Mouse (Mus musculus) heart, postnatal 0 days (tissue): ENCODE results near the gene Rph3al. TPM values are rescaled to one million over a fixed set of nuclear protein-coding genes. Genes with fewer than 3 reads are reported as not detected.

Source experiments
- ATAC-seq: fragments of 200-750 bp; cut with Nextera tagmentation; 2 replicates; pipeline ENCODE4 v1.8.0; 2017; ENCODE audit warnings: low read depth, moderate number of reproducible peaks, moderate library complexity; ENCODE audit not compliant: insufficient read depth
- DNase-seq: peaks from one replicate; pipeline ENCODE4 v3.0.0-alpha.2; 2016; ENCODE audit warnings: low spot score
- H3K27ac ChIP-seq: fragments of 300-500 bp; sonication (generic); 2 replicates; pipeline ENCODE4 v1.5.1; 2014; ENCODE audit warnings: low read depth, mild to moderate bottlenecking
- H3K27me3 ChIP-seq: fragments of 300-500 bp; sonication (generic); 2 replicates; pipeline ENCODE4 v1.6.1; 2014; ENCODE audit warnings: low read length, mixed read lengths; ENCODE audit not compliant: control insufficient read depth, insufficient read depth
- H3K36me3 ChIP-seq: fragments of 300-500 bp; sonication (generic); replicated peaks from 2 replicates; pipeline ENCODE4 v1.6.1; 2014; ENCODE audit warnings: low read length, mixed read lengths; ENCODE audit not compliant: control insufficient read depth, insufficient read depth
- H3K4me1 ChIP-seq: fragments of 300-500 bp; sonication (generic); 2 replicates; pipeline ENCODE4 v1.6.1; 2014; ENCODE audit warnings: antibody characterized with exemption; ENCODE audit not compliant: control insufficient read depth, insufficient read depth
- H3K4me2 ChIP-seq: fragments of 300-500 bp; sonication (generic); 2 replicates; pipeline ENCODE4 v1.6.1; 2014; ENCODE audit warnings: low read depth, mild to moderate bottlenecking, low read length, moderate library complexity
- H3K4me3 ChIP-seq: fragments of 300-500 bp; sonication (generic); 2 replicates; pipeline ENCODE4 v1.5.1; 2014; ENCODE audit warnings: low read depth, low read length
- H3K9ac ChIP-seq: fragments of 300-500 bp; sonication (generic); replicated peaks from 2 replicates; pipeline ENCODE4 v1.6.1; 2014; ENCODE audit warnings: low read depth, low read length, mixed read lengths
- H3K9me3 ChIP-seq: fragments of 300-500 bp; sonication (generic); replicated peaks from 2 replicates; pipeline ENCODE4 v1.6.1; 2016; ENCODE audit warnings: low read length; ENCODE audit not compliant: control insufficient read depth
- CTCF ChIP-seq: IDR thresholded peaks from 2 replicates; pipeline ENCODE4 v1.5.1; 2016; ENCODE audit warnings: antibody characterized with exemption, control low read depth, low read depth
- EP300 ChIP-seq: IDR thresholded peaks from 2 replicates; pipeline ENCODE4 v1.6.1; 2016; ENCODE audit warnings: antibody characterized with exemption, low read depth
- WGBS: fragments of 180-500 bp; shearing (Covaris S2); extraction: QIAGEN DNeasy Blood & Tissue Kit; methylation state at CpG from one replicate; pipeline ENCODE4 v1.1.7; 2014; 5-methylcytosine and 5-hydroxymethylcytosine counted together
- polyA plus RNA-seq: library from polyadenylated mRNA; unstranded; fragments of >200 nt; fragmentation: Nextera tagmentation; extraction: Ambion mirVana; gene quantifications from 2 replicates; pipeline ENCODE4 v1.2.1, GENCODE M21; 2015
- total RNA-seq: library from RNA; depleted of rRNA; stranded (reverse); fragments of >200 nt; gene quantifications from 2 replicates; pipeline ENCODE4 v1.2.3, GENCODE M21; 2014; ENCODE audit warnings: low replicate concordance

Gene Rph3al
- total and polyA plus RNA-seq, 2 experiments from 2014 or later = 15.5 to 15.6 TPM

- Histone ChIP-seq H3K36me3 (no peaks in the 10 kb centered on the region), H3K4me2 (no peak overlapping the region), H3K9ac (no peak overlapping the region), H3K9me3 (no peaks in the 10 kb centered on the region), H3K27me3 (no peaks in the 10 kb centered on the region), H3K4me3 (no peak overlapping the region), H3K27ac (no peak overlapping the region), H3K4me1 (no peaks in the 10 kb centered on the region)
- DNase-seq (no peak), ATAC-seq (no peak)
- TF ChIP-seq CTCF = no peak
- TF ChIP-seq EP300 = no peak
- WGBS = 72% methylated on average over 2 of the region's 2 CpGs
Measured at GRCm38 (mm10) chr11:75893956-75894355, 44.3 kb downstream of the Rph3al start.

- Histone ChIP-seq H3K9ac (no peak overlapping the region), H3K4me3 (no peak overlapping the region), H3K27ac (no peak overlapping the region), H3K4me2 (no peak overlapping the region), H3K9me3 (no peaks in the 10 kb centered on the region), H3K36me3 (no peaks in the 10 kb centered on the region), H3K4me1 (no peaks in the 10 kb centered on the region), H3K27me3 (no peaks in the 10 kb centered on the region)
- ATAC-seq (no peak), DNase-seq (no peak)
- TF ChIP-seq CTCF = no peak
- TF ChIP-seq EP300 = no peak
- WGBS = 89% methylated on average over 3 of the region's 3 CpGs
Measured at GRCm38 (mm10) chr11:75887349-75887748, 50.9 kb downstream of the Rph3al start.

DNA sequence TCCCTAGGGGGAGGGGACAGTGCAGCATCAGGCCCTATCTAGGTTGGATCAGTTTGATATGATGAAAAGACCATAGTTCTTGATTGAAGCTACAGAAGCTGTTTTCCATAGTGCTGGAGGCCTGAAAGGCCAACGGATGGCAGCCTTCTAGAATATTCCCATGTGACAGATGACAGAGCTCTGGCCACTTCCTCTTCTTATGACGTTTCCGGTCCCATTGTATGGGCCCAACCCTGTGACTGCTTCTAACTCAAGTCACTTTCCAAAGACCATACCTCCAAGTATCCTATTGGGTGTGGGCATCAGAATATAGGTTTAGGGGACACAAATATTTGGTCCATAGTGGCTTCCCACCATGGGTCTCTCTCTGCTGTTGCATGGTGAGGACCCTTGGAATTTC is 57.0 kb downstream of the Rph3al start:
- Histone ChIP-seq H3K27me3 (0 out of 2 replicates have a peak, but pooled peaks cover 4% of the 10 kb centered on the region), H3K4me1 (peaks cover 16% of the 10 kb centered on the region), H3K4me2 (no peak overlapping the region), H3K9ac (no peak overlapping the region), H3K36me3 (no peaks in the 10 kb centered on the region), H3K4me3 (no peak overlapping the region), H3K27ac (no peak overlapping the region), H3K9me3 (no peaks in the 10 kb centered on the region)
- ATAC-seq (no peak), DNase-seq (no peak)
- 56% methylated on average over 3 of the region's 3 CpGs for WGBS
- TF ChIP-seq EP300 (no peak), CTCF (no peak)

- H3K9me3 ChIP-seq = no peaks in the 10 kb centered on the region
- DNase-seq = no peak
- 0 out of 2 replicates have a peak, but pooled peaks cover 4% of the 10 kb centered on the region for H3K27me3 ChIP-seq
- WGBS = 67% methylated on average over 8 of the region's 8 CpGs
- no peak for ATAC-seq
- no peak overlapping the region for H3K4me3 ChIP-seq
- H3K27ac ChIP-seq = no peak overlapping the region
- no peak overlapping the region for H3K9ac ChIP-seq
- peaks cover 19% of the 10 kb centered on the region for H3K4me1 ChIP-seq
- no peaks in the 10 kb centered on the region for H3K36me3 ChIP-seq
- H3K4me2 ChIP-seq = no peak overlapping the region
- TF ChIP-seq CTCF = no peak
Measured at GRCm38 (mm10) chr11:75880064-75880463, 58.2 kb downstream of the Rph3al start.

DNA sequence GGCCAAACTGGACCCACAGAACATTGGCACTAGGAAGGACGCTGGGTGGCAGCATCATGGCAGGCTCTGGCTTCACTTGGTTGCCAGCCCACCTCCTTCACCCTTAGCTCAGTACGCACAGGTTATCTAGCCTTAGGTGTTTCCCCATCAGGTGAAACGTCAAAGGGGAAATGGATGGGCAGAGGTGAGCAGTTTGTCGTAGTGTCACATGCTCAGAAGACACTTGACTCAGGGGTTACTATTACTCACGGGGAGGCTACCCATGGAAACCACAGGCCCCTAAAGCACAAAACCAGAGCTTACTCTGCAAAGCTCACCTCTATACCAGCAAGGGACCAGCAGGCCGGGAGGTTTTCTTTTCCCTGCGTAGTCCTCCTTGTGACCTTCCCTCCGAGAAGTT is 59.8 kb downstream of the Rph3al start:
- Histone ChIP-seq H3K36me3 (no peaks in the 10 kb centered on the region), H3K9me3 (no peaks in the 10 kb centered on the region), H3K27me3 (0 out of 2 replicates have a peak, but pooled peaks cover 4% of the 10 kb centered on the region), H3K4me3 (no peak overlapping the region), H3K27ac (no peak overlapping the region), H3K4me1 (peaks cover 19% of the 10 kb centered on the region), H3K9ac (no peak overlapping the region), H3K4me2 (no peak overlapping the region)
- 86% methylated on average over 8 of the region's 8 CpGs for WGBS
- no peak for TF ChIP-seq CTCF
- TF ChIP-seq EP300 = no peak
- DNase-seq (no peak), ATAC-seq (no peak)

DNA sequence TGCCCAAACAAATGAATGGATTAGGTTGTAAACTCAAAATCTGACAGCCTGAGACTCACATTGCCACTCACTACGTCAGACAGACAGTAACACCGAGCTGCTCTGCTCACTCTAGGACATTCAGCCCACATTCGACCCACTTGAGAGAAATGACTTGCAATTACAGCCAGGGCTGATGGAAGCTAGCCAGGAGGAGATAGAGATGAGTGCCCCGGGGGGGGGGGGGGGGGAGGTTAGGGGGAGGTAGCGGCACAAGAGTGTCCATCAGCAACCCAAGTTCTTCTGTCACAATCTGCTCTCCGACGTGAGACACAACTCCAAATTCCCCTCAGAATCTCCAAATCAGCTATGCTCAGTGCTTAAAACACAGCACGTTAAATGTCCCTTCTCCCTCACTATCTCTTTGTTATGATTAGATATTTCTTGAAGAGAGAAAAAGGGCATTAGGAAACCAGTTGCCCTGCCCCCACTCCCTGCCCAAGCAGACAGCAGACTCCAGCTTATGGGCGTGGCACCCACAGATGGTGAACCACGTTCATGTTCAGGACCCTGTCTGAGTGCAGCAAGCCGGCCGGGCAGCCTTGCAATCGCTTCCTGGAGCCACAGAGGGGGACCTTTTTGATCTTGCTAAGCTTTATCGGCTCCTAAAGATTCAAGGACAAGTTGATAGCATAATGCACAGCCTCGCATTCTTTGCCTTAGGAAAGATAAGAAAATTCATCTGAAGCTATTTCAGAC is 62.0 kb downstream of the Rph3al start:
- Histone ChIP-seq H3K9ac (no peak overlapping the region), H3K36me3 (no peaks in the 10 kb centered on the region; the same call in 1 of the 2 replicates), H3K4me2 (peak overlapping the region; percentile 1; the same call in 1 of the 2 replicates), H3K27ac (no peak overlapping the region), H3K27me3 (0 out of 2 replicates have a peak, but pooled peaks cover 4% of the 10 kb centered on the region), H3K9me3 (no peaks in the 10 kb centered on the region), H3K4me3 (no peak overlapping the region), H3K4me1 (peaks cover 19% of the 10 kb centered on the region)
- WGBS = 18% methylated on average over 15 of the region's 15 CpGs
- ATAC-seq (no peak), DNase-seq (no peak)
- TF ChIP-seq EP300 = no peak
- TF ChIP-seq CTCF = no peak
